Mouse (Mus musculus) MEL (cell line): Measurements from ENCODE around the gene Eng. TPM values are rescaled to one million over a fixed set of nuclear protein-coding genes. Genes with fewer than 3 reads are reported as not detected.

ENCODE experiments used
- DNase-seq: peaks from one replicate; pipeline ENCODE4 v3.0.0; 2011; ENCODE audit warnings: low read depth, low spot score
- H3K27ac ChIP-seq: 2 replicates; pipeline ENCODE4 v1.5.1; 2012; ENCODE audit warnings: low read depth, mild to moderate bottlenecking, control low read depth, low read length, moderate library complexity; ENCODE audit not compliant: control insufficient read depth
- H3K27me3 ChIP-seq, 2 experiments: fragments of 150-350 bp in 1 of 2; sonication (generic) in 1 of 2; 2 replicates each; pipeline ENCODE4 v1.6.1; 2012; ENCODE audit warnings: low read length in 2 of 2, mild to moderate bottlenecking in 2 of 2, improper control_type of control experiment in 1 of 2, moderate library complexity in 1 of 2; ENCODE audit not compliant: insufficient read depth in 2 of 2, control insufficient read depth in 1 of 2
- H3K36me3 ChIP-seq, 2 experiments: 2 replicates each; pipeline ENCODE4 v1.6.1; 2012 to 2014; ENCODE audit warnings: low read length in 2 of 2, improper control_type of control experiment in 1 of 2, inconsistent platforms in 1 of 2, mild to moderate bottlenecking in 1 of 2; ENCODE audit not compliant: insufficient read depth in 2 of 2, control insufficient read depth in 1 of 2
- H3K4me1 ChIP-seq, 2 experiments: fragments of 150-350 bp in 1 of 2; sonication (generic) in 1 of 2; 2 replicates each; pipeline ENCODE4 v1.6.1; 2012; ENCODE audit warnings: low read length in 2 of 2, improper control_type of control experiment in 1 of 2, mild to moderate bottlenecking in 1 of 2; ENCODE audit not compliant: insufficient read depth in 2 of 2, control insufficient read depth in 1 of 2
- H3K4me3 ChIP-seq, 2 experiments: fragments of 150-350 bp in 1 of 2; sonication (generic) in 1 of 2; 2 replicates each; pipeline ENCODE4 v1.5.1; 2012; ENCODE audit warnings: low read depth in 2 of 2, low read length in 2 of 2, mild to moderate bottlenecking in 2 of 2, moderate library complexity in 2 of 2, control low read depth in 1 of 2, improper control_type of control experiment in 1 of 2; ENCODE audit not compliant: control insufficient read depth in 1 of 2, insufficient read depth in 1 of 2
- H3K79me2 ChIP-seq: 2 replicates; pipeline ENCODE4 v1.6.1; 2012; ENCODE audit warnings: mild to moderate bottlenecking, low read length, moderate library complexity; ENCODE audit not compliant: control insufficient read depth, poor library complexity, insufficient read depth
- H3K9ac ChIP-seq: 2 replicates; pipeline ENCODE4 v1.6.1; 2012; ENCODE audit warnings: low read depth, mild to moderate bottlenecking, control low read depth, low read length, moderate library complexity; ENCODE audit not compliant: control insufficient read depth, poor library complexity, severe bottlenecking
- H3K9me3 ChIP-seq: fragments of 150-350 bp; sonication (generic); replicated peaks from 2 replicates; pipeline ENCODE4 v1.6.1; 2012; ENCODE audit warnings: mild to moderate bottlenecking, low read length, improper control_type of control experiment, moderate library complexity; ENCODE audit not compliant: insufficient read depth
- CHD1 ChIP-seq: IDR thresholded peaks from 2 replicates; pipeline ENCODE4 v1.6.1; 2012; ENCODE audit warnings: low read depth, mild to moderate bottlenecking, inconsistent platforms, low read length, improper control_type of control experiment
- E2F4 ChIP-seq: IDR thresholded peaks from 2 replicates; pipeline ENCODE4 v1.6.1; 2011; ENCODE audit warnings: low read depth, low read length, improper control_type of control experiment, borderline replicate concordance
- ETS1 ChIP-seq: IDR thresholded peaks from 2 replicates; pipeline ENCODE4 v1.6.1; 2012; ENCODE audit warnings: low read depth, mild to moderate bottlenecking, inconsistent platforms, low read length, improper control_type of control experiment, moderate library complexity
- GABPA ChIP-seq: IDR thresholded peaks from 2 replicates; pipeline ENCODE4 v1.6.1; 2012; ENCODE audit warnings: low read depth, mild to moderate bottlenecking, inconsistent platforms, low read length, improper control_type of control experiment, moderate library complexity
- HCFC1 ChIP-seq: IDR thresholded peaks from 2 replicates; pipeline ENCODE4 v1.6.1; 2012; ENCODE audit warnings: low read depth, mild to moderate bottlenecking, inconsistent platforms, low read length, improper control_type of control experiment, moderate library complexity
- KAT2A ChIP-seq: conservative IDR thresholded peaks from 2 replicates; pipeline ENCODE4 v1.6.1; 2012; ENCODE audit warnings: low read depth, low read length, improper control_type of control experiment, inconsistent platforms
- MAFK ChIP-seq: IDR thresholded peaks from 2 replicates; pipeline ENCODE4 v1.6.1; 2011; ENCODE audit warnings: low read depth, mild to moderate bottlenecking, low read length, improper control_type of control experiment, borderline replicate concordance
- MAZ ChIP-seq: IDR thresholded peaks from 2 replicates; pipeline ENCODE4 v1.6.1; 2012; ENCODE audit warnings: low read depth, mild to moderate bottlenecking, inconsistent platforms, low read length, improper control_type of control experiment
- MEF2A ChIP-seq: IDR thresholded peaks from 2 replicates; pipeline ENCODE4 v1.6.1; 2014; ENCODE audit warnings: low read depth, mild to moderate bottlenecking, inconsistent platforms, low read length, improper control_type of control experiment; ENCODE audit not compliant: poor library complexity, insufficient replicate concordance, severe bottlenecking; ENCODE audit errors: extremely low read depth
- MXI1 ChIP-seq: IDR thresholded peaks from 2 replicates; pipeline ENCODE4 v1.6.1; 2011; ENCODE audit warnings: mild to moderate bottlenecking, low read depth, low read length, improper control_type of control experiment
- NELFE ChIP-seq: IDR thresholded peaks from 2 replicates; pipeline ENCODE4 v1.6.1; 2011; ENCODE audit warnings: low read depth, low read length, improper control_type of control experiment
- NRF1 ChIP-seq: IDR thresholded peaks from 2 replicates; pipeline ENCODE4 v1.6.1; 2014; ENCODE audit warnings: low read depth, mild to moderate bottlenecking, inconsistent platforms, low read length, improper control_type of control experiment, moderate library complexity; ENCODE audit not compliant: poor library complexity, insufficient read depth, severe bottlenecking
- POLR2AphosphoS2 ChIP-seq: IDR thresholded peaks from 2 replicates; pipeline ENCODE4 v1.6.1; 2011; ENCODE audit warnings: low read length, improper control_type of control experiment
- RAD21 ChIP-seq: IDR thresholded peaks from 2 replicates; pipeline ENCODE4 v1.6.1; 2011; ENCODE audit warnings: mild to moderate bottlenecking, low read depth, low read length, improper control_type of control experiment
- RCOR1 ChIP-seq: IDR thresholded peaks from 2 replicates; pipeline ENCODE4 v1.6.1; 2012; ENCODE audit warnings: low read depth, mild to moderate bottlenecking, inconsistent platforms, low read length, improper control_type of control experiment
- SMC3 ChIP-seq: IDR thresholded peaks from 2 replicates; pipeline ENCODE4 v1.6.1; 2011; ENCODE audit warnings: low read depth, low read length, improper control_type of control experiment
- TAL1 ChIP-seq: IDR thresholded peaks from 2 replicates; pipeline ENCODE4 v1.6.1; 2012; ENCODE audit warnings: mild to moderate bottlenecking, inconsistent platforms, low read length, moderate library complexity, mixed read lengths
- TBP ChIP-seq: IDR thresholded peaks from 2 replicates; pipeline ENCODE4 v1.8.0; 2011; ENCODE audit warnings: low read depth, low read length, improper control_type of control experiment
- TCF12 ChIP-seq: IDR thresholded peaks from 2 replicates; pipeline ENCODE4 v1.6.1; 2014; ENCODE audit warnings: low read depth, mild to moderate bottlenecking, inconsistent platforms, low read length, improper control_type of control experiment, moderate library complexity
- USF1 ChIP-seq: IDR thresholded peaks from 2 replicates; pipeline ENCODE4 v1.6.1; 2014; ENCODE audit warnings: low read depth, mild to moderate bottlenecking, inconsistent platforms, low read length, improper control_type of control experiment, moderate library complexity
- USF2 ChIP-seq, 2 experiments: IDR thresholded peaks; 2 replicates each; pipeline ENCODE4 v1.6.1; 2011 to 2012; ENCODE audit warnings: improper control_type of control experiment in 2 of 2, low read length in 2 of 2, borderline replicate concordance in 1 of 2, inconsistent platforms in 1 of 2, low read depth in 1 of 2, mild to moderate bottlenecking in 1 of 2; ENCODE audit not compliant: insufficient read depth in 1 of 2
- ZMIZ1 ChIP-seq: IDR thresholded peaks from 2 replicates; pipeline ENCODE4 v1.6.1; 2012; ENCODE audit warnings: low read depth, mild to moderate bottlenecking, inconsistent platforms, low read length, improper control_type of control experiment, moderate library complexity
- ZNF384 ChIP-seq: IDR thresholded peaks from 2 replicates; pipeline ENCODE4 v1.6.1; 2012; ENCODE audit warnings: low read depth, mild to moderate bottlenecking, inconsistent platforms, low read length, improper control_type of control experiment
- polyA plus RNA-seq, 2 experiments: library from polyadenylated mRNA; stranded (reverse) in 1 of 2; unstranded in 1 of 2; fragments of >175 nt in 1 of 2; fragments of >200 nt in 1 of 2; gene quantifications; 2 replicates each; pipeline versions ENCODE4 v1.2.1 to v1.2.4; 2012; ENCODE audit warnings: low replicate concordance in 2 of 2, low read depth in 1 of 2; ENCODE audit not compliant: insufficient read length in 2 of 2, insufficient read depth in 1 of 2, missing spikeins in 1 of 2
- total RNA-seq: library from RNA; depleted of rRNA; stranded (reverse); fragments of 300-350 nt; gene quantifications from 2 replicates; pipeline ENCODE4 v1.2.3, GENCODE M21; 2012

Gene Eng
- total and polyA plus RNA-seq, 3 experiments, result 0.73 to 1.0 TPM; not detected in 1

DNA sequence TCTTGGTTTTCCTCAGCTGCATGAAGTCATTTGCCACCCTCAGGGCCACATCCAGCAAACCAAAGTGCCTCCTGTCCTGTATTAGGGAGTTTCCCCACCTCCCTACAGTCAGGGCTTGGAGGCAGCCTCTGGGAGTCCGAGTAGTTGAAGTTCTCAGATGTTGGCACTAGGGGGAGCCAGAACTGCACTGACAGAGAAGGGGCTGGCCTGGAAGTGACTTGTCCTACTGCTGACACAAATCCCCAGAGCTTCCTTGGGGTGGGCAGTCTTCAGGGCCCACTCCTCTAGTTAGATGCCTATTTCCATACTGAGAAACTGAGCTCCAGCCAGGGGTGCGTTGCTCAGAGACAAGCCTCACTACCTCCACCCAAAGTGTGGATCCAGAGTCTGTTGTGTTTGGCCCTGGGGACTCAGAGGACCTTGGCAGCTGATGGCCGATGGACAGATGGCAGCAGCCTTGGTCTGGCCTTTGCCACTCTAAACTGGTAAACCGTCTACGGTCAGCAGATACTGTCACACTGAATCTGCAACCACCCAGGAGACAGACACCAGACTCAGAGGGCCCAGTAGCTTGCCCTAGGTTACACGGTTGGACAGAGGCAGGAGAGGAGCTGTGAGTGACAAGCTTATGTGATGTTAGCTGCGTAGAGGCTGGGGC lies 14.5 kb upstream of the Eng start (continued):
- TF ChIP-seq MAFK (no peak), TBP (no peak), ZMIZ1 (no peak), E2F4 (no peak), POLR2AphosphoS2 (no peak), MEF2A (no peak), KAT2A (no peak), SMC3 (peak; percentile 92), ETS1 (no peak), MAZ (0 out of 2 replicates have a peak, but pooled peaks have one; percentile 38)

DNA sequence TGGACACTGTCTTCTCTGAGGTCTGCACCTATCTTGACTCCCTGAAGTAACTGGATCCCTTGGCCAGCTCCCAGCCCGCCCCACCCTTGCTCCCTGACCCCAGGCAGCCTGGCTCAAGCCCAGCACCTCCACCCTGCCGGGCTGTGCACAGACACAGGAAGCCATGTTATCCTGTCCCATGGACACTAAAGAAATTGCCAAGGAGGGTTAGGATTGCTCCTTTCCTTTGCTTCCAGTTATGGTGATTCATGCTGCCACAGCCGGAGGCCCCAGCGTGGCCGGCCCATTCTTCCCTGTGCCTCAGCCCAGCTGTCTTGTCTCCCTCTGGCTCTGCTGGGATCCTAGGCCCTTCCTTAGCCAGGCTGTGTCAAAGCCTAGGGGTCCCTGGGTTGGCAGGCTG lies 12.7 kb upstream of the Eng start:
- H3K4me1 ChIP-seq, result no peaks in the 10 kb centered on the region; a peak in 1 of 4 replicates
- no peak overlapping the region for H3K9ac ChIP-seq
- no peaks in the 10 kb centered on the region for H3K36me3 ChIP-seq

DNA sequence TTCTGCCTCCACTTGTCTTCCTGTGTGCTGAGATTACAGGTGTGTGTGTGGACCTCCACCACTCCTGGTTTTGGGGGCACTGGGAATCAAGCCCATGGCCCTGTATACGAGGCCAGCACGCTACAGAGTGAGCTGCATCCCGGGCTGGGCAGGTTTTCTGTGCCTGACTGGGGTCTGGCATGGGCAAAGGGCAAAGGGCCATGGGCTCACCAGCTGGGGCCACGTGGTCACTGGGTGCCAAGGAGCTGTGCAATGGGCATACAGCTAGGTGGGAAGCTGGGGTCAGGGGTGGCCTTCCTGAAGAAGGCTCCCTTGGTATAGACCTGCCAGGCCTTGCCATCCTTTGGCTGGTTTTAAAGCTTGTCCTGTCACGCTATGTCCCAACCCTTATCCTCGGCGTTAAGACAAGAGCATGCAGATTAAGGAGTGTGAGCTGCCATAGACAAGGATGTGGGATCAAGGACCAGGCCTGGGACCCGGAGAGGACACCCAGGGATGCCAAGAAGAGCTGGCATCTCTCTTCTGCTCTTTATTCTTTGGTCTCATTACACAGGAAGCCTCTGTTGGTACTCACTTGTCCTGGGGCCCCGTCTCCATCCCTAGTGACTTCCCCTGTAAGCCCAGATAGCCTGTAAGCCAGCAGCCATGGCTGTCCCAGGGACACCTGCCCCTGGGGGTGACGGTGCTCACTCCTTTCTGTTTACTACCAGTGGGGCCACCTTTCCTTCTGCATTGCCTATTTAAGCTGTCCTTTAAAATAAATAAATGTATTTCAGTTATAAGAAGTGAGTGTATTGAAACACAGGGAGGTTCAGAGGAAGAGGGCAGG lies 11.9 kb upstream of the Eng start:
- Histone ChIP-seq H3K27ac (no peak overlapping the region), H3K9ac (no peak overlapping the region), H3K36me3 (no peaks in the 10 kb centered on the region), H3K9me3 (no peaks in the 10 kb centered on the region)
- TF ChIP-seq GABPA (no peak), ZNF384 (no peak), SMC3 (no peak), CHD1 (no peak), NRF1 (no peak), TAL1 (no peak), MXI1 (no peak), MAFK (no peak), USF1 (no peak), RAD21 (no peak), MEF2A (no peak), POLR2AphosphoS2 (no peak), E2F4 (no peak), USF2 (IDR thresholded peaks at IDR 0.05; ENCODE audit: borderline replicate concordance in 1 of 2, insufficient read depth in 1 of 2, low read depth in 1 of 2, low read length in 2 of 2) (no peak), NELFE (no peak), TCF12 (no peak), HCFC1 (no peak)
- TF ChIP-seq, all 39 proteins: peak for 0
- no peaks in the 10 kb centered on the region; a peak in 1 of 4 replicates for H3K4me1 ChIP-seq
- H3K27me3 ChIP-seq, result no peaks in the 10 kb centered on the region
- no peak overlapping the region for H3K4me3 ChIP-seq
- DNase-seq, result no peak
- no peaks in the 10 kb centered on the region for H3K79me2 ChIP-seq

More for the DNA sequence above, 12.7 kb upstream of the Eng start:
- Histone ChIP-seq H3K9me3 (no peaks in the 10 kb centered on the region), H3K27ac (no peak overlapping the region), H3K4me3 (no peak overlapping the region), H3K27me3 (no peaks in the 10 kb centered on the region), H3K79me2 (no peaks in the 10 kb centered on the region)
- TF ChIP-seq RCOR1, result no peak
- TF ChIP-seq ZMIZ1, result no peak
- no peak for TF ChIP-seq ETS1
- TF ChIP-seq RAD21, result no peak
- DNase-seq, result no peak
